Mouse (Mus musculus) ES-Bruce4 (cell line): ENCODE results near the gene Kcnh8.

Source experiments
- CTCF ChIP-seq: IDR thresholded peaks from one replicate; pipeline ENCODE4 v1.8.1; 2011; ENCODE audit warnings: low read depth, low read length
- EP300 ChIP-seq: IDR thresholded peaks from 2 replicates; pipeline ENCODE4 v1.6.1; 2011; ENCODE audit warnings: low read depth, low read length; ENCODE audit not compliant: insufficient read depth
- POLR2A ChIP-seq: IDR thresholded peaks from one replicate; pipeline ENCODE4 v1.8.1; 2011; ENCODE audit warnings: low read length; ENCODE audit not compliant: insufficient read depth

DNA sequence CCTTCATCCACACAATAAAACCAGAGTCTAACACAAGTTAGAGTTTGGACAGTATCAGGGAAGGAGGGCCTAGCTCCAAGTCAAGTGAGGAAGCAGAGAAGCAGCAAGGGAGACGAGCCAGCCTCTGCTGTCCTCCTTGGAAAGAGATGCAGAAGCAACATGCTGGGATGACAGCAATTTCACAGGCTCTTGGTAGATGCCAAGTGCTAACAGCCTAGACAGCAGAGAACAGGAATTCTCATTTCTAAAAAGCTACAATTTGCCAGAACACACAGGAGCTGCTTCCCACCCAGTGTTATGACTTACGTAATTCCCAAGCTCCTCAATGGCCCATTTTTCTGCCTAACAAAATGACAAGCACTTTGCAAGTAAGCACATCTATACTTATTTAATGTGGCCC, 277.5 kb downstream of the Kcnh8 start:
- TF ChIP-seq CTCF (no peak), POLR2A (no peak), EP300 (no peak)
